Mouse (Mus musculus) CH12F3 (cell line): ENCODE results near the gene Slc1a1.

Source experiments
- in situ Hi-C: fragments of 300-500 bp; cut with MboI; formaldehyde crosslinking; loops from 2 replicates; pipeline ENCODE4 v1.14.3; 2020; ENCODE audit warnings: low sequenced_read_pairs

The Slc1a1 gene

DNA sequence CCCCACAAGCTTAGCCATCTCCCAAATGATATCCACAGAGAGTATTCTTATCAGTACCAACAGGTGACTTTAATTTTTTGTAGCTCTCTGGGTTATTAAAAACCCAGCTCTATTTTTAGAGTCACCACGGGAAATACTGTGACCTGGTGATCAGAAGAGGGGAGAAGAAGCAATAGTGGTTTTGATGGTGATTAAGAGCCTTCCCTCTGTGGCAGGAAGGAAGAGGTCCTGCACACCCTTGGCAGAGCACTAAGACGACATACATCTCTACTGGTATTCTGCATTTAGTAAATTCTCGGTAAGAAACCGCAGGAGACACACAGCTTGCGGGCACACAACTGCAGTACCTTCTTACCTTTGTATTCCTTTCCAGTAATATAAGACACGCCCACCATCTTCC is 79.7 kb downstream of the Slc1a1 start:
- in situ Hi-C loops = no loop called here

DNA sequence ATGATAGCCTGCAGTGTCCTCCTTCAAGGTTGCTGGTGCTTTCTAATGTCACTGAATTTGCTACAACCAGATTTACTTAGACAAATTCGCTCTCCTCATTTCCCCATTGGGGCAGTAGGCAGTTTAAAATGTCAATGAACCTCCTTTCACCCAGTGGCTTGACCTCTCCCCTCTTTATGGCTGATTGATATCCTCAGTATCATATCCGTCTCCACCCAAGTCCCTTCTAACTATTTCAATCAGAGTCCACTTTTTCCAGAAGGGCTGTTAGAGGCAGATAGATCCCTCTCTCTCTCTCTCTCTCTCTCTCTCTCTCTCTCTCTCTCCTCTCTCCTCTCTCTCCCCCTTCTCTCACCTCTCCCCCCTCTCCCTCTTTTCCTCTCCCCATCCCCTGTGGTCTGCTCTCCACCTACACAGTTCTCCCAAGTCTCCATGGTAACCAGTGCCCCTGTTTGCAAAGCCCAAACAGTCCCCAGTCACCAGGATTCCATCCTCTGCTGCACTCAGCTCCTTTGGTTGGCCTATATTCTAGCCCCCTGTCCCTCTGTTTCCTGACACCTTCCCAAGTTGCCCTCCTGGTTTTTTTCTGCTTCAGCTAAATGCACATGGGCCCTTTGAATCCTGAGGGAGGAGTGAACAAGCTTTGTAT is 80.9 kb downstream of the Slc1a1 start:
- in situ Hi-C loops = no loop called here

DNA sequence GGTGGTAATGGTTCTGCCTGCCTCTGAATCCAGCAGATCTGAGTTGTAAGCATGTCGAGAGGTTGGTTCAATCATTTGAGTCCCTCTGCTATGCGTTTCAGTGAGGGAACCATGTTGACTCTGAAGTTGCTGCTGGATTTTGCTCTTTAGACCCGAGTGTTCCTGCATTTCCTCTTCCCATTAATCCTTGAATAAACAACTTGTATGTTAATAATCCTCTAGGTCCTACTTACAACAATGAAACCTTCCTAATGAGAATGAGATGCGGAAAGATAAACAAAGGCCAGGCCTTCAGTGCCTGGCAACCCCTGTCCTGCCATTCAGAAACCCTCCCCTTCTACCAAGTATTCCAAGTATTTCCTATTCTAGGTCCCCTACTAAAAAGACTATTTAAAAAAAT is 81.6 kb downstream of the Slc1a1 start:
- in situ Hi-C loops = no loop called here

DNA sequence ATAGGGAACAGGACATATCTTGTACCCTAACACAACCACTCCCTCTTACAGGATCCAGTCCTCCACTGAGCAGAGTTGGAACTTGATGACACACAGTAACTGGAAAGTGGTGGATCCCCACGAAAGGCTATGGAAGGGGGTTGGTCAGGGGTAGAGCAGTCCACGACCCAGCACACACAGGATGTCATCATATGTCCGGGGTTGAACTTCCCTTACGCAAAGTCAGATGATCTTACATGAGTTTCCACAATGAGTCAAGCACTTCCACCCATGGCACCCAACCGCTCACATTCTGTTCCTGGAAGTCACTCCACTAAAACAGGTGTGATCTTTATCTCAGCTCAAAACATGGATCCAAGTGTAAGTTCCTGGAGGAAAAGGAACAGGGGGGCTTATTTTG is 83.0 kb downstream of the Slc1a1 start:
- in situ Hi-C loops = no loop called here

DNA sequence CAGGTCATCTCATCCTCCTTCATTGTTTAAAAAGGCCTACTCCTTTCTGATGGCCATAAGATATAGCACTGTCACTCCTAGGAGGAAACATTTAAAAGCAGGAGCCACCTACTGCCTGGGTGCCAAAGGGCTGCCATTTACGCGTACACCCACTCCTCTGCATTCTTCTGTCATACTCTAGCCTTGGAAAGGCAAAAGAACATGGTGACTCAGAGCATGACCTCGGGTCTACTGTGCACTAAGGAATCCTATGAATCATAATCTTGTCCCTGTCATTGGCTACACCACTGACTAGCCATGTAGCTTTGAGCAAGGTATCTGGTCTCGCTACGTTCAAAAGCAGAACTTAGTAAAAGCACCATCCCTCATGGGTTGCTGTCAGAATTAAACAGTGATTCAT is 91.5 kb downstream of the Slc1a1 start:
- in situ Hi-C loops = no loop called here

DNA sequence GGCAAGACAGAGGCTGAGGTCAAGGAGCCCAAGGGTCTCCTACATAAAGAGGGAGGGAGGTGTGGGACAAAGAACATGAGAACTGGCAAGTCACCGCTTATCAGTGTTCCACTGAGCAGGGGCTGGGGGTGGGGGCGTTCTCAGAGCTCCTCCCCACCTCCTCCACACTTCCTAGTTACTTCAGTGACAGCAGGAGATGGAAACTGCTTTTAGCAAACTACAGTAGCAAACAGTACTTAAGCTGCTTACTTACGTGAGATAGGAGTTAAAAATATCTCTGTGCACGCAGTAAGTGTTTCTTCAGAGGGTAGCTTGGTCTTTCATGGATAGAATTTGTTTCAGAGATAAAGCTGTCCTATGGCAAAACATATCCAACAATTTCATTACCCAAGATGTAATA is 92.5 kb downstream of the Slc1a1 start:
- in situ Hi-C loops = no loop called here

DNA sequence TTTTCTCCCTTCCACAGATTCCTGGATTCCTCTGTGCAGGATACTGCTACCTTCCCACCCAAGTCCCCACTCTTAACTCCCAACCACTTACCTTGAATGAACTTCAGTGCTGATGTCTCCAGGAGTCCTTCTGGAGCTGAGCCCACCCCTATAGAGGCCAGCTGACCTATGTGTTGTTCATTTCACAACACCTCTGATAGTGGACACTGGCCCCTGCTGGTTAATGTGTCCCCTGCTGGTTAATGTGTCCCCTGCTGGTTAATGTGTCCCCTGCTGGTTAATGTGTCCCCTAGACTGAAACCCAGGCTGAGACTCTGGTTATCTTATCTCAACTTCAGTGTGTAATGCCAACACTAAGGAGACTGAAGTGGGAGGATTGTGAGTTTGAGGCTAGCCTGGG is 94.2 kb downstream of the Slc1a1 start:
- in situ Hi-C loops = no loop called here

DNA sequence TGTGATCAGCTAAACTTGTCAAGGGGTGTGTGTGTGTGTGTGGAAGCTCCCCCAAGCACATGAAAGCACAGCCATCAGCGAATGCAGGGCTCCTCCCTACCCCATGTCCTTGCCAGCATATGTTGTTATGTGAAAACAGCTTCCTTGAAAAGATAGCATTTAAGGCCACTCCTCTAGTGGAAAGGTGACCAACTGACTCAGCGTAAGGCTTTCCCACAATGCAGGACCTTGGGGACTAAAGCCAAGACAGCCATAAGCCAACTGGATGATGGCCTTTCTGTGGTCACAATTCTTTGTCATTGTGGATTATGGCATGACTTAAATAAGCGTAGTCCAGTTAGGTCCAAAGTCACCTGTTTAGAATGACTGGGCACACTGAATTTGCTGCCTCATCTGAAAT is 100.0 kb downstream of the Slc1a1 start:
- in situ Hi-C loops = no loop called here

DNA sequence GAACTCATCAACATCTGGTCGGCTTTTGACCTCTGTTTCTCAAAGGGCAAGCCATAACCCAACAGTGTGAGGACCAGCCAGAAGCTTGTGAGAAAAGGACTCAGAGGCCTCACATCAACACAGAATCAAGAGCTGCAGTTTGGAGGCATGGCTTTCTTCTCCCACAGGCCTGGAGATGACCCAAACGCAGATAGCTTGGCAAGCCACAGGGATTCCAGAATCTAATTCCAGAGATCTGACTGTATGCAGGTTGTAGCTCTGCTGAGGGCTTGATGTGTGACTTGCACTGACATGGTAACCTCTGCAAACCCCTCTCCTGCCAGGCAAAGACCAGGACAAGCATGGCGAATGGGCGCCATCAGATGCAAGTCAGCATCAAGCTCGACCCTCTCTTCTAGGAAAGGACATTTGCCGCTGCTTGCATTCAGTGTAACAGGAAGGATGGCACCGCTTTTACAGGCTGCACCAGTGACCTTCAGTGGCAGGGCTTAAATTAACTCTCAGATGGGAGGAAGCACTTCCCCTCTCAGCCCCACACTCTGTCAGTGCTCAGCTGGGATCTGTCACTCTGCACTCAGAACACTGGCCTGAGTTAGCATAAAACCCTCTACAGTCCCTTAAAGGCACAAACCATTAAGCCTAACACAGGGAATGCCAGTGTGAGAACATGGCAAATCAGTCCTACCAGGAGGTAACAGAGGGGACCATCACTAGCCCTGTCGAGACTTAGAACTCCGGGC is 105.5 kb downstream of the Slc1a1 start:
- in situ Hi-C loops = no loop called here

DNA sequence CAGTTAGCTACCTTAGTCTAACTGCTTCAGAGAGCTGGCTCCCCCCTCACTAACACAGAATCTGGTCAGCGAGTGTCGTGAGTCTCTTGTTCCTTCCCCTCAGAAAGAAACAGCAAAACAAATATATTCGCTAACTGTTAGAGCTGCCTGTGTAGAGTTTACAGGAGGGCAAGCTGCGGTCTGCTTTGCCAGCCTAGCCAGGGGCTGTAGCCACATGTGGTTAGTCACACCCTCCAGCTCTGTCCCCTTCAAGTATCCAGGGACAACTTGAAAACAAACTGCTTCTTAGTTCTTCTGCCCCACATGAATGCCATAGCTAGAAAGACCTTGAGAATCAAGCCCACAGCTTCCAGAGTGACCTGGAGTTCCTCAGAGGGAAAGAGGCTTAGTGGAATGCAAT is 106.4 kb downstream of the Slc1a1 start:
- in situ Hi-C loops = no loop called here

DNA sequence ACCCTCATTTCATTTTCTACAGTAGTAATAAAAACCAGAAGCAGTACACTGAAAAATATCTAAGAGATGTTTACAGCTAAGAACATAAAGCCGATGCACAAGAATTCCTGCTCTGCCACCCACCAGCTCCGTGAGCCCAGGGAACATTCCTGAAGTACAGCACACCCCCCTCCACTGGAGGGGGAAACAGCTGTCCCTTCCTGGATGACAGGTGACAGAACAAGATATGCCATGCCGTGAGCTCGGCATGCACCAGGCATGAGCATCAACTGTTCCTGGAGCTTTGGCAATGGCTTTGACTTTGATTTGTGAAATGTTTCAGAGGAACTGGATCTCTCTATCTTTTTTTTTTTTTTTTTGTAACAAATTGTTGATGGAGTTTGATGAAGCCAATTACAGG is 111.9 kb downstream of the Slc1a1 start:
- in situ Hi-C loops = no loop called here

DNA sequence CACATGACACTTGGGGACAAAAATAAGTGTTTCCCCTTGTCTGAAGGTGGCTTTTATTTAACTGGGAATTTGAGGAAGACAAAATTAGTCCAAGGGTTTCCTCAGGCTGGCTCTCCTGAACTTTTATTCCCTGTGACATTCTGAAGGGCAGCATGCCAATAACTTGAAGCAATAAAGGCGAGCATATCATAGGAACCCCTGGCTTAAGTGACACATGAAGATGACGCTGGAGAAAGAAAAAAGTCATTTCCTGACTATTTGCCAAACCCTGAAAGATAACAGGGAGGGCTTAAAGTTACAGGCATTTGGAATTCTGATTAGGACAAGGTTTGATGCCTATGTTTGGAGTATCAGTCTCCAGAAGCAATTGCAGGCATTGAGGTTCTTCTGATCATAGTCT is 112.5 kb downstream of the Slc1a1 start:
- in situ Hi-C loops = no loop called here

DNA sequence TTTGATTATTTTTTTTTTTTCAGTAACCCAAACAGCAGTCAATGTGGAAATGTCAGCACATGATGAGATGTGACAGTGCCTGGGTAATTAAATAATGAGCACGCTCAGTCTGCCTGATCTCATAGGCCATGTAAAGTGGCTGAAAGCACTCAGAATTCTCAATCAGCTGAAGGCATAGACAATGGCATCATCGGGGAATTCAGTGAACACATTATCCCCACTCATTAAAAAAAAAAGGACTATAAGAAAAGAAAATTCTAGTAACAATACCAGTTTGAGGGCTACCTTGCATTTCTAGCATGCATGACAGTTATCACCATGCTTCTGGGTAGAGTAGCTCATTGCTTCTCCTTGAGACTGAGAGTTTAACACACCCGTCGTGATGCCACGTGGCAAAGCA is 116.4 kb downstream of the Slc1a1 start:
- in situ Hi-C loops = no loop called here

DNA sequence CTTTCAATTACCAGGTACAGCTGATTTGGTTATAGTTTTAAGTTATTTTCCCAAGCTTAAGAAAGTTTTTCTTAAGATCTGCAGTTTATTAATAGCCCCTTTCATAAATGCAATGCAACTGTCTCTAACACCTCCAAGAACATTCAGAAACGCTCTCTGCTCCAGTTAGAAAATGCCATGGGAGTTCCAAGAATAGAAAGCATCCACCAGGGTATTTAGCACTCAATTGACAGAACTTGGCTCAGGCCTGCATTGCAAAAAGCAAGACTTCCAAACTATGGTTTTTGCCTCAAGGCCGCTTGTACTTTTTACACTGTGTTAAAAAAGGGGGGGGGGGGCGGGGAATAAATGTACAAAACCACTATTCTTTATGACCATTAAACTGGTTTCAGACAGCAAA is 128.3 kb downstream of the Slc1a1 start:
- in situ Hi-C loops = no loop called here

DNA sequence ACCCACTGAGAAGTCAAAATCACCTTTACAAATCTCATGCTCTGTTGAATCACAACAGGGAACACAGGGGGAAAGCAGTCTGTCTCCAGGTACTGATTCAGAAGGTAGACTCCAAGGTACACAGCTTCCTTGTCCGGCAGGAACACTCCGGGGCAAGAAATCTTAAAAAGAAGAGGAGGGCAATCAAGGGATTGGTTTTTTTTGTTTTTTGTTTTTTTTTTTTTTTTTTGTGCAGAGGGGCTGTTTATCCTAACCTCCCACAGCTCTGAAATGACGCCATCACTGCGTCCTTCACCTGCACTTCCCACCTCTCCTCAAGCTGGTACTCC is 128.6 kb downstream of the Slc1a1 start:
- in situ Hi-C loops = no loop called here
